Mouse (Mus musculus) MEL (cell line): Measurements from ENCODE around the gene Igfbp6. TPM values are rescaled to one million over a fixed set of nuclear protein-coding genes. Genes with fewer than 3 reads are reported as not detected.

ENCODE experiments used
- DNase-seq: peaks from one replicate; pipeline ENCODE4 v3.0.0; 2011; ENCODE audit warnings: low read depth, low spot score
- H3K27ac ChIP-seq: 2 replicates; pipeline ENCODE4 v1.5.1; 2012; ENCODE audit warnings: low read depth, mild to moderate bottlenecking, control low read depth, low read length, moderate library complexity; ENCODE audit not compliant: control insufficient read depth
- H3K27me3 ChIP-seq, 2 experiments: fragments of 150-350 bp in 1 of 2; sonication (generic) in 1 of 2; 2 replicates each; pipeline ENCODE4 v1.6.1; 2012; ENCODE audit warnings: low read length in 2 of 2, mild to moderate bottlenecking in 2 of 2, improper control_type of control experiment in 1 of 2, moderate library complexity in 1 of 2; ENCODE audit not compliant: insufficient read depth in 2 of 2, control insufficient read depth in 1 of 2
- H3K36me3 ChIP-seq, 2 experiments: 2 replicates each; pipeline ENCODE4 v1.6.1; 2012 to 2014; ENCODE audit warnings: low read length in 2 of 2, improper control_type of control experiment in 1 of 2, inconsistent platforms in 1 of 2, mild to moderate bottlenecking in 1 of 2; ENCODE audit not compliant: insufficient read depth in 2 of 2, control insufficient read depth in 1 of 2
- H3K4me1 ChIP-seq, 2 experiments: fragments of 150-350 bp in 1 of 2; sonication (generic) in 1 of 2; 2 replicates each; pipeline ENCODE4 v1.6.1; 2012; ENCODE audit warnings: low read length in 2 of 2, improper control_type of control experiment in 1 of 2, mild to moderate bottlenecking in 1 of 2; ENCODE audit not compliant: insufficient read depth in 2 of 2, control insufficient read depth in 1 of 2
- H3K4me3 ChIP-seq, 2 experiments: fragments of 150-350 bp in 1 of 2; sonication (generic) in 1 of 2; 2 replicates each; pipeline ENCODE4 v1.5.1; 2012; ENCODE audit warnings: low read depth in 2 of 2, low read length in 2 of 2, mild to moderate bottlenecking in 2 of 2, moderate library complexity in 2 of 2, control low read depth in 1 of 2, improper control_type of control experiment in 1 of 2; ENCODE audit not compliant: control insufficient read depth in 1 of 2, insufficient read depth in 1 of 2
- H3K79me2 ChIP-seq: 2 replicates; pipeline ENCODE4 v1.6.1; 2012; ENCODE audit warnings: mild to moderate bottlenecking, low read length, moderate library complexity; ENCODE audit not compliant: control insufficient read depth, poor library complexity, insufficient read depth
- H3K9ac ChIP-seq: 2 replicates; pipeline ENCODE4 v1.6.1; 2012; ENCODE audit warnings: low read depth, mild to moderate bottlenecking, control low read depth, low read length, moderate library complexity; ENCODE audit not compliant: control insufficient read depth, poor library complexity, severe bottlenecking
- H3K9me3 ChIP-seq: fragments of 150-350 bp; sonication (generic); replicated peaks from 2 replicates; pipeline ENCODE4 v1.6.1; 2012; ENCODE audit warnings: mild to moderate bottlenecking, low read length, improper control_type of control experiment, moderate library complexity; ENCODE audit not compliant: insufficient read depth
- BHLHE40 ChIP-seq: IDR thresholded peaks from 2 replicates; pipeline ENCODE4 v1.6.1; 2012; ENCODE audit warnings: low read depth, mild to moderate bottlenecking, inconsistent platforms, low read length, improper control_type of control experiment, borderline replicate concordance
- CHD1 ChIP-seq: IDR thresholded peaks from 2 replicates; pipeline ENCODE4 v1.6.1; 2012; ENCODE audit warnings: low read depth, mild to moderate bottlenecking, inconsistent platforms, low read length, improper control_type of control experiment
- CHD2 ChIP-seq: IDR thresholded peaks from 2 replicates; pipeline ENCODE4 v1.6.1; 2011; ENCODE audit warnings: low read length, improper control_type of control experiment
- CTCF ChIP-seq, 3 experiments: IDR thresholded peaks in 2 of 3; conservative IDR thresholded peaks in 1 of 3; 2 replicates each; pipeline ENCODE4 v1.5.1; 2011 to 2012; ENCODE audit warnings: low read length in 3 of 3, low read depth in 2 of 3, mild to moderate bottlenecking in 2 of 3, improper control_type of control experiment in 1 of 3, inconsistent platforms in 1 of 3, mixed read lengths in 1 of 3, moderate library complexity in 1 of 3; ENCODE audit not compliant: control insufficient read depth in 1 of 3, insufficient read depth in 1 of 3, poor library complexity in 1 of 3, severe bottlenecking in 1 of 3
- ELF1 ChIP-seq: IDR thresholded peaks from 2 replicates; pipeline ENCODE4 v1.6.1; 2014; ENCODE audit warnings: low read depth, mild to moderate bottlenecking, inconsistent platforms, low read length, improper control_type of control experiment, moderate library complexity
- EP300 ChIP-seq, 2 experiments: IDR thresholded peaks; 2 replicates each; pipeline ENCODE4 v1.6.1; 2011; ENCODE audit warnings: improper control_type of control experiment in 2 of 2, low read length in 2 of 2, low read depth in 1 of 2, mild to moderate bottlenecking in 1 of 2
- GABPA ChIP-seq: IDR thresholded peaks from 2 replicates; pipeline ENCODE4 v1.6.1; 2012; ENCODE audit warnings: low read depth, mild to moderate bottlenecking, inconsistent platforms, low read length, improper control_type of control experiment, moderate library complexity
- GATA1 ChIP-seq: IDR thresholded peaks from 2 replicates; pipeline ENCODE4 v1.6.1; 2011; ENCODE audit warnings: low read depth, low read length, improper control_type of control experiment
- HCFC1 ChIP-seq: IDR thresholded peaks from 2 replicates; pipeline ENCODE4 v1.6.1; 2012; ENCODE audit warnings: low read depth, mild to moderate bottlenecking, inconsistent platforms, low read length, improper control_type of control experiment, moderate library complexity
- MAZ ChIP-seq: IDR thresholded peaks from 2 replicates; pipeline ENCODE4 v1.6.1; 2012; ENCODE audit warnings: low read depth, mild to moderate bottlenecking, inconsistent platforms, low read length, improper control_type of control experiment
- MEF2A ChIP-seq: IDR thresholded peaks from 2 replicates; pipeline ENCODE4 v1.6.1; 2014; ENCODE audit warnings: low read depth, mild to moderate bottlenecking, inconsistent platforms, low read length, improper control_type of control experiment; ENCODE audit not compliant: poor library complexity, insufficient replicate concordance, severe bottlenecking; ENCODE audit errors: extremely low read depth
- MXI1 ChIP-seq: IDR thresholded peaks from 2 replicates; pipeline ENCODE4 v1.6.1; 2011; ENCODE audit warnings: mild to moderate bottlenecking, low read depth, low read length, improper control_type of control experiment
- MYC ChIP-seq: IDR thresholded peaks from 2 replicates; pipeline ENCODE4 v1.6.1; 2011; ENCODE audit warnings: low read depth, mild to moderate bottlenecking, low read length, improper control_type of control experiment, moderate library complexity
- NELFE ChIP-seq: IDR thresholded peaks from 2 replicates; pipeline ENCODE4 v1.6.1; 2011; ENCODE audit warnings: low read depth, low read length, improper control_type of control experiment
- POLR2A ChIP-seq, 2 experiments: IDR thresholded peaks; 2 replicates each; pipeline ENCODE4 v1.6.1; 2011 to 2012; ENCODE audit warnings: low read length in 2 of 2, mild to moderate bottlenecking in 2 of 2, control low read depth in 1 of 2, improper control_type of control experiment in 1 of 2, low read depth in 1 of 2, moderate library complexity in 1 of 2; ENCODE audit not compliant: control insufficient read depth in 1 of 2, insufficient read depth in 1 of 2, poor library complexity in 1 of 2
- POLR2AphosphoS5 ChIP-seq: IDR thresholded peaks from 2 replicates; pipeline ENCODE4 v1.6.1; 2012; ENCODE audit warnings: low read depth, borderline replicate concordance, mild to moderate bottlenecking, inconsistent platforms, low read length, moderate library complexity, mixed read lengths
- RAD21 ChIP-seq: IDR thresholded peaks from 2 replicates; pipeline ENCODE4 v1.6.1; 2011; ENCODE audit warnings: mild to moderate bottlenecking, low read depth, low read length, improper control_type of control experiment
- RCOR1 ChIP-seq: IDR thresholded peaks from 2 replicates; pipeline ENCODE4 v1.6.1; 2012; ENCODE audit warnings: low read depth, mild to moderate bottlenecking, inconsistent platforms, low read length, improper control_type of control experiment
- SIN3A ChIP-seq: IDR thresholded peaks from 2 replicates; pipeline ENCODE4 v1.6.1; 2012; ENCODE audit warnings: low read length, improper control_type of control experiment, inconsistent platforms
- SMC3 ChIP-seq: IDR thresholded peaks from 2 replicates; pipeline ENCODE4 v1.6.1; 2011; ENCODE audit warnings: low read depth, low read length, improper control_type of control experiment
- TAL1 ChIP-seq: IDR thresholded peaks from 2 replicates; pipeline ENCODE4 v1.6.1; 2012; ENCODE audit warnings: mild to moderate bottlenecking, inconsistent platforms, low read length, moderate library complexity, mixed read lengths
- TCF12 ChIP-seq: IDR thresholded peaks from 2 replicates; pipeline ENCODE4 v1.6.1; 2014; ENCODE audit warnings: low read depth, mild to moderate bottlenecking, inconsistent platforms, low read length, improper control_type of control experiment, moderate library complexity
- USF1 ChIP-seq: IDR thresholded peaks from 2 replicates; pipeline ENCODE4 v1.6.1; 2014; ENCODE audit warnings: low read depth, mild to moderate bottlenecking, inconsistent platforms, low read length, improper control_type of control experiment, moderate library complexity
- ZC3H11A ChIP-seq: IDR thresholded peaks from 2 replicates; pipeline ENCODE4 v1.6.1; 2012; ENCODE audit warnings: low read depth, mild to moderate bottlenecking, inconsistent platforms, low read length, improper control_type of control experiment
- ZKSCAN1 ChIP-seq: IDR thresholded peaks from 2 replicates; pipeline ENCODE4 v1.6.1; 2012; ENCODE audit warnings: low read depth, mild to moderate bottlenecking, inconsistent platforms, low read length, improper control_type of control experiment, moderate library complexity
- polyA plus RNA-seq, 2 experiments: library from polyadenylated mRNA; stranded (reverse) in 1 of 2; unstranded in 1 of 2; fragments of >175 nt in 1 of 2; fragments of >200 nt in 1 of 2; gene quantifications; 2 replicates each; pipeline versions ENCODE4 v1.2.1 to v1.2.4; 2012; ENCODE audit warnings: low replicate concordance in 2 of 2, low read depth in 1 of 2; ENCODE audit not compliant: insufficient read length in 2 of 2, insufficient read depth in 1 of 2, missing spikeins in 1 of 2
- total RNA-seq: library from RNA; depleted of rRNA; stranded (reverse); fragments of 300-350 nt; gene quantifications from 2 replicates; pipeline ENCODE4 v1.2.3, GENCODE M21; 2012

Gene Igfbp6
- total and polyA plus RNA-seq, 3 experiments = 0.65 to 1.8 TPM; not detected in 1

- Histone ChIP-seq H3K36me3 (peaks cover 0 to 5% of the 10 kb centered on the region in 2 experiments; a peak in 2 of 4 replicates), H3K27ac (no peak overlapping the region), H3K4me3 (no peak overlapping the region; a peak in 1 of 4 replicates), H3K27me3 (no peaks in the 10 kb centered on the region), H3K9ac (no peak overlapping the region), H3K9me3 (no peaks in the 10 kb centered on the region), H3K79me2 (no peaks in the 10 kb centered on the region), H3K4me1 (peaks cover 18 to 19% of the 10 kb centered on the region in 2 experiments)
- peak; percentile 95 for DNase-seq
- TF ChIP-seq GATA1 = no peak
- TF ChIP-seq SIN3A = peak; percentile 51
- TF ChIP-seq MAZ = peak; percentile 81
- TF ChIP-seq TCF12 = peak; percentile 28; the same call in 1 of the 2 replicates
- peak; percentile 45; the same call in 1 of the 2 replicates for TF ChIP-seq MXI1
- peak in 2 of 3 experiments; percentile 96; a peak in 5 of 6 replicates for TF ChIP-seq CTCF (IDR thresholded peaks at IDR 0.05 in 2 of 3, conservative IDR thresholded peaks at IDR 0.05 in 1 of 3; ENCODE audit: control insufficient read depth in 1 of 3, insufficient read depth in 1 of 3, low read depth in 2 of 3, low read length in 3 of 3, poor library complexity in 1 of 3, severe bottlenecking in 1 of 3)
- 0 out of 2 replicates have a peak, but pooled peaks have one; percentile 9 for TF ChIP-seq ELF1
- TF ChIP-seq ZC3H11A = peak; percentile 23; the same call in 1 of the 2 replicates
- no peak for TF ChIP-seq GABPA
- no peak for TF ChIP-seq POLR2A (IDR thresholded peaks at IDR 0.05; ENCODE audit: control insufficient read depth in 1 of 2, insufficient read depth in 1 of 2, low read depth in 1 of 2, low read length in 2 of 2, poor library complexity in 1 of 2)
- 0 out of 2 replicates have a peak, but pooled peaks have one; percentile 37 for TF ChIP-seq MYC
- peak; percentile 64 for TF ChIP-seq SMC3
- 0 out of 2 replicates have a peak, but pooled peaks have one; percentile 30 for TF ChIP-seq HCFC1
- no peak for TF ChIP-seq CHD1
- no peak for TF ChIP-seq USF1
- TF ChIP-seq NELFE = no peak
- TF ChIP-seq TAL1 = no peak
- peak; percentile 78 for TF ChIP-seq RAD21
- TF ChIP-seq MEF2A = no peak
Observed at GRCm38 (mm10) chr15:102108651-102109525, 35.3 kb upstream of the Igfbp6 start.

- no peaks in the 10 kb centered on the region for H3K9me3 ChIP-seq
- peaks cover 18 to 19% of the 10 kb centered on the region in 2 experiments for H3K4me1 ChIP-seq
- H3K4me3 ChIP-seq = no peak overlapping the region
- H3K27ac ChIP-seq = no peak overlapping the region
- no peaks in the 10 kb centered on the region for H3K79me2 ChIP-seq
- no peak for DNase-seq
- TF ChIP-seq CHD2 (no peak), NELFE (no peak), ZKSCAN1 (no peak), MYC (no peak), TCF12 (no peak), ZC3H11A (no peak), EP300 (IDR thresholded peaks at IDR 0.05; ENCODE audit: low read depth in 1 of 2, low read length in 2 of 2) (no peak), GABPA (no peak), BHLHE40 (no peak), POLR2A (IDR thresholded peaks at IDR 0.05; ENCODE audit: control insufficient read depth in 1 of 2, insufficient read depth in 1 of 2, low read depth in 1 of 2, low read length in 2 of 2, poor library complexity in 1 of 2) (no peak), RCOR1 (no peak), SIN3A (no peak), ELF1 (no peak), POLR2AphosphoS5 (no peak), CHD1 (no peak)
- TF ChIP-seq, all 39 proteins: peak for 0
- peaks cover 0 to 5% of the 10 kb centered on the region in 2 experiments; a peak in 2 of 4 replicates for H3K36me3 ChIP-seq
- H3K27me3 ChIP-seq = no peaks in the 10 kb centered on the region
- no peak overlapping the region for H3K9ac ChIP-seq
Observed at GRCm38 (mm10) chr15:102110271-102110670, 33.9 kb upstream of the Igfbp6 start.
